Mouse (Mus musculus) ES-CJ7 (cell line): ENCODE results near the gene Plcb3.

Experiments used
- DNase-seq: peaks from one replicate; pipeline ENCODE4 v3.0.0; 2011; ENCODE audit warnings: low read depth, low spot score

The Plcb3 gene

GRCm38 (mm10) chr19:6904846-6905245 is 71.4 kb downstream of the Plcb3 start:
- DNase-seq: no peak

- no peak for DNase-seq
Measured at GRCm38 (mm10) chr19:6903031-6903430, 73.2 kb downstream of the Plcb3 start.
